Mouse (Mus musculus) lung, postnatal 0 days (tissue): ENCODE measurements around the gene Gm20517. TPM values are rescaled to one million over a fixed set of nuclear protein-coding genes. Genes with fewer than 3 reads are reported as not detected.
A peak's percentile ranks its signal among the peaks of the same experiment; 100 is the strongest.
"Not testable (repeated sequence)": the region's sequence is repeated elsewhere in the genome, so short reads cannot be mapped to it uniquely, and the experiment has no call there.

Source experiments
- ATAC-seq: fragments of 200-750 bp; cut with Nextera tagmentation; 2 replicates; pipeline ENCODE4 v1.8.0; 2017; ENCODE audit warnings: moderate library complexity
- DNase-seq: peaks from one replicate; pipeline ENCODE4 v3.0.0-alpha.2; 2016; ENCODE audit warnings: low spot score
- H3K27ac ChIP-seq: fragments of 300-500 bp; sonication (generic); 2 replicates; pipeline ENCODE4 v1.5.1; 2014; ENCODE audit warnings: antibody characterized with exemption, mild to moderate bottlenecking, low read length, mixed read lengths
- H3K27me3 ChIP-seq: fragments of 300-500 bp; sonication (generic); replicated peaks from 2 replicates; pipeline ENCODE4 v1.6.1; 2014; ENCODE audit warnings: low read length, mixed read lengths; ENCODE audit not compliant: insufficient read depth
- H3K36me3 ChIP-seq: fragments of 300-500 bp; sonication (generic); 2 replicates; pipeline ENCODE4 v1.6.1; 2014; ENCODE audit warnings: low read length, mixed read lengths; ENCODE audit not compliant: insufficient read depth
- H3K4me1 ChIP-seq: fragments of 300-500 bp; sonication (generic); 2 replicates; pipeline ENCODE4 v1.6.1; 2014; ENCODE audit warnings: antibody characterized with exemption, low read depth, low read length, mixed read lengths; ENCODE audit not compliant: insufficient read depth
- H3K4me2 ChIP-seq: fragments of 300-500 bp; sonication (generic); replicated peaks from 2 replicates; pipeline ENCODE4 v1.6.1; 2014; ENCODE audit warnings: low read depth, mild to moderate bottlenecking, low read length, moderate library complexity, mixed read lengths
- H3K4me3 ChIP-seq: fragments of 300-500 bp; sonication (generic); 2 replicates; pipeline ENCODE4 v1.5.1; 2014; ENCODE audit warnings: low read depth, low read length
- H3K9ac ChIP-seq: fragments of 300-500 bp; sonication (generic); replicated peaks from 2 replicates; pipeline ENCODE4 v1.6.1; 2014; ENCODE audit warnings: low read depth, mild to moderate bottlenecking
- H3K9me3 ChIP-seq: fragments of 300-500 bp; sonication (generic); 2 replicates; pipeline ENCODE4 v1.6.1; 2016; ENCODE audit warnings: low read length, mixed read lengths
- CTCF ChIP-seq: IDR thresholded peaks from 2 replicates; pipeline ENCODE4 v1.5.1; 2016; ENCODE audit warnings: antibody characterized with exemption, mild to moderate bottlenecking
- EP300 ChIP-seq: IDR thresholded peaks from 2 replicates; pipeline ENCODE4 v1.6.1; 2016; ENCODE audit warnings: antibody characterized with exemption, mild to moderate bottlenecking, control low read depth
- WGBS: fragments of 180-500 bp; shearing (Covaris S2); extraction: QIAGEN DNeasy Blood & Tissue Kit; methylation state at CpG from one replicate; pipeline ENCODE4 v1.1.7; 2014; 5-methylcytosine and 5-hydroxymethylcytosine counted together
- polyA plus RNA-seq: library from polyadenylated mRNA; unstranded; fragments of >200 nt; fragmentation: Nextera tagmentation; extraction: Ambion mirVana; gene quantifications from 2 replicates; pipeline ENCODE4 v1.2.1, GENCODE M21; 2015

Gm20517 gene
- polyA plus RNA-seq, 1 experiment from 2014 or later, result 1.4 TPM

- Histone ChIP-seq H3K9ac (no peak overlapping the region), H3K9me3 (no peaks in the 10 kb centered on the region), H3K4me1 (peaks cover 6% of the 10 kb centered on the region), H3K4me3 (no peak overlapping the region), H3K27ac (no peak overlapping the region), H3K27me3 (no peaks in the 10 kb centered on the region), H3K4me2 (no peak overlapping the region), H3K36me3 (no peaks in the 10 kb centered on the region)
- peak; percentile 53 for DNase-seq
- 55% methylated on average over 7 of the region's 7 CpGs for WGBS
- TF ChIP-seq EP300 (no peak), CTCF (no peak)
- peak; percentile 61 for ATAC-seq
Observed at GRCm38 (mm10) chr17:47633999-47634770, 22.8 kb downstream of the Gm20517 start.

DNA sequence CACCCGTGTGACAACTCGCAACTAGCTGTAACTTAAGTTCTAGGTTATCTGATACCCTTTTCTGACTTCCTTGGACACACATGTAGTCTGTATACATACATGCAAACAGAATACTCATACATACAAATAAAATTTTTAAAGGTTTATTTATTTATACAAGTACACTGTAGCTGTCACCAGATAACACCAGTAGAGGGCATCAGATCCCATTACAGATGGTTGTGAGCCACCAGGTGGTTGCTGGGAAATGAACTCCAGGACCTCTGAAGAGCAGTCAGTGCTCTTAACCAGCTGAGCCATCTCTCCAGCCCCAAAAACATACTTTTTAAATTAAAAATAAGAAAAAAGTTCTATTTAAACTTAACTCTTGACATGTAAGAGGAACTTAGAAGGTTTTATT is 31.6 kb downstream of the Gm20517 start:
- H3K4me3 ChIP-seq, result no peak overlapping the region
- no peak for TF ChIP-seq EP300
- TF ChIP-seq CTCF, result peak; percentile 27
- H3K27ac ChIP-seq, result no peak overlapping the region
- no peaks in the 10 kb centered on the region for H3K9me3 ChIP-seq
- no peak overlapping the region for H3K9ac ChIP-seq
- H3K36me3 ChIP-seq, result no peaks in the 10 kb centered on the region
- no peaks in the 10 kb centered on the region for H3K27me3 ChIP-seq
- no peaks in the 10 kb centered on the region for H3K4me1 ChIP-seq
- ATAC-seq, result no peak
- DNase-seq, result no peak
- no peak overlapping the region for H3K4me2 ChIP-seq
- 78% methylated on average over 2 of the region's 2 CpGs for WGBS

DNA sequence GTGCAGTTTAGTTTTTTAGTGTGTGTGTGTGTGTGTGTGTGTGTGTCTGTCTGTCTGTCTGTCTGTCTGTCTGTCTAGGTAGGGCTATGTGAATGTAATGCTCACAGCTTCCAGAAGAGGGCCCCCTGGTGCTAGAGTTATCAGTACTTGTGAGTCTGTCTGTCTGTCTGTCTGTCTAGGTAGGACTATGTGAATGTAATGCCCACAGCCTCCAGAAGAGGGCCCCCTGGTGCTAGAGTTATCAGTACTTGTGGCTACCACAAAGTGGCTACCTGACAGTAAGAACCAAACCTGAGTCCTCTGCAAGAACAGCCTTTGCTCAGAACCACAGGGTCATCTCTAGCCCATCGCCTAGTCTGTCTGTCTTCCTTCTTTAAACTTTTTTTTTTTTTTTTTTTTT is 35.3 kb downstream of the Gm20517 start:
- peak; percentile 90 for TF ChIP-seq CTCF
- no peak for TF ChIP-seq EP300
- ATAC-seq, result peak; percentile 26
- no peak overlapping the region for H3K9ac ChIP-seq
- H3K27me3 ChIP-seq, result no peaks in the 10 kb centered on the region
- H3K27ac ChIP-seq, result no peak overlapping the region
- WGBS, result 77% methylated on average over 1 of the region's 1 CpGs
- H3K9me3 ChIP-seq, result no peaks in the 10 kb centered on the region
- H3K4me3 ChIP-seq, result no peak overlapping the region
- no peaks in the 10 kb centered on the region for H3K4me1 ChIP-seq
- no peaks in the 10 kb centered on the region for H3K36me3 ChIP-seq
- no peak overlapping the region for H3K4me2 ChIP-seq
- peak; percentile 80 for DNase-seq

DNA sequence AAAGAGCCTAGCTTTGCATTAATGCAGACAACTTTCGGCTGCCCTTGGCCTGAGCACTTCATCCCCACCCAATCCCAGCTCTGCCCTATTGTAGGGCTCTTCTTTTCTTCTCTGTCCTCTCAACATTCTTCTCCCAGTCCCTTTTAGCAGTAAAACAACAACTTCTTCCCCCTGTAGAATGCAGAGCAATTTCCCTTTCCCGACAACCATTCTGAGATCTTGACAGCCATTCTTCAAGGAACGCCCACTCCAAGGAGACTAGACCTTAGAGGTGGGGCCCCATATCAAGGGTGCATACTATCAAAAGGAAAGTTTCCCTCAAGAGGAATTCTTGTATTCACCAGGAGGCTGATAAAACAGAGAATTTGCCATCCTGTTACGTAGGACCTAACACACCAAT is 37.6 kb downstream of the Gm20517 start:
- H3K9ac ChIP-seq, result no peak overlapping the region
- no peaks in the 10 kb centered on the region for H3K36me3 ChIP-seq
- no peak overlapping the region for H3K4me3 ChIP-seq
- ATAC-seq (no peak), DNase-seq (no peak)
- H3K4me2 ChIP-seq, result no peak overlapping the region
- H3K27me3 ChIP-seq, result no peaks in the 10 kb centered on the region
- no peaks in the 10 kb centered on the region for H3K9me3 ChIP-seq
- H3K4me1 ChIP-seq, result no peaks in the 10 kb centered on the region
- H3K27ac ChIP-seq, result no peak overlapping the region
- TF ChIP-seq CTCF (no peak), EP300 (no peak)
- WGBS, result 50% methylated on average over 4 of the region's 4 CpGs

GRCm38 (mm10) chr17:47651953-47652352 is 40.6 kb downstream of the Gm20517 start:
- WGBS, result 79% methylated on average over 2 of the region's 2 CpGs
- no peaks in the 10 kb centered on the region for H3K27me3 ChIP-seq
- no peaks in the 10 kb centered on the region for H3K4me1 ChIP-seq
- no peak overlapping the region for H3K4me3 ChIP-seq
- TF ChIP-seq CTCF (no peak), EP300 (no peak)
- no peak overlapping the region for H3K4me2 ChIP-seq
- no peak for ATAC-seq
- DNase-seq, result no peak
- H3K9me3 ChIP-seq, result no peaks in the 10 kb centered on the region
- no peak overlapping the region for H3K9ac ChIP-seq
- H3K36me3 ChIP-seq, result no peaks in the 10 kb centered on the region
- no peak overlapping the region for H3K27ac ChIP-seq

DNA sequence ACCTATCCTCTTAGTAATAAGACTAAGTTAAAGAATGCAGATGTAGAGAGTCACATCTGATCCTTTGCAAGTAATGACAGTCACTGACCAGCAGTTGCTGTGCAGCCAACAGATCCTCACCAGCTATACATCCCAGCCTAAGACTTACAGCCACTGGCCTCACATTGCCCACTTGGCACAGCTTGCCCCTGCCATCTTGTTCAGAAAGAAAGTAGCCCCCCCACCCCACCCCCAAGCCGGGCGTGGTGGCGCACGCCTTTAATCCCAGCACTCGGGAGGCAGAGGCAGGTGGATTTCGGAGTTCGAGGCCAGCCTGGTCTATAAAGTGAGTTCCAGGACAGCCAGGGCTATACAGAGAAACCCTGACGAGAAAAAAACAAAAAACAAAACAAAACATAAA is 43.0 kb downstream of the Gm20517 start:
- DNase-seq, H3K4me3 ChIP-seq, H3K4me1 ChIP-seq, H3K9me3 ChIP-seq, H3K27me3 ChIP-seq, H3K27ac ChIP-seq, H3K9ac ChIP-seq, H3K4me2 ChIP-seq, H3K36me3 ChIP-seq, ATAC-seq: not testable (repeated sequence)
- WGBS, result 95% methylated on average over 8 of the region's 8 CpGs

GRCm38 (mm10) chr17:47655697-47656096 is 44.3 kb downstream of the Gm20517 start:
- Histone ChIP-seq H3K4me1 (no peaks in the 10 kb centered on the region), H3K27ac (no peak overlapping the region), H3K27me3 (no peaks in the 10 kb centered on the region), H3K9ac (no peak overlapping the region), H3K4me3 (no peak overlapping the region), H3K4me2 (no peak overlapping the region), H3K9me3 (no peaks in the 10 kb centered on the region), H3K36me3 (no peaks in the 10 kb centered on the region)
- ATAC-seq (no peak), DNase-seq (no peak)
- 66% methylated on average over 5 of the region's 5 CpGs for WGBS
- TF ChIP-seq EP300 (no peak), CTCF (no peak)
